Mouse (Mus musculus) cortical plate, adult 2 months (tissue): ENCODE data around the gene Katna1.

ENCODE experiments used
- CTCF ChIP-seq: fragments of 200-500 bp; IDR thresholded peaks from 2 replicates; pipeline ENCODE4 v1.5.1; 2011; ENCODE audit warnings: mild to moderate bottlenecking, control low read depth, low read length; ENCODE audit not compliant: insufficient read depth; ENCODE audit errors: extremely low read depth
- POLR2A ChIP-seq: fragments of 200-500 bp; IDR thresholded peaks from 2 replicates; pipeline ENCODE4 v1.6.1; 2011; ENCODE audit warnings: mild to moderate bottlenecking, low read length, control low read depth; ENCODE audit not compliant: insufficient read depth; ENCODE audit errors: extremely low read depth

GRCm38 (mm10) chr10:7801258-7801657 is 75.5 kb downstream of the Katna1 start:
- TF ChIP-seq POLR2A (no peak), CTCF (no peak)
